Mouse (Mus musculus) megakaryocyte, embryonic 14.5 days (primary cell): ENCODE data around the gene Tyw3.

Source experiments
- FLI1 ChIP-seq: IDR thresholded peaks from 2 replicates; pipeline ENCODE4 v1.6.1; 2012; ENCODE audit warnings: low read length, inconsistent platforms, mixed read lengths
- GATA1 ChIP-seq: IDR thresholded peaks from 3 replicates; pipeline ENCODE4 v1.6.1; 2012; ENCODE audit warnings: mixed read lengths, low read length, inconsistent platforms, borderline replicate concordance

GRCm38 (mm10) chr3:154611888-154612287 is 15.0 kb upstream of the Tyw3 start:
- TF ChIP-seq FLI1 (no peak), GATA1 (no peak)
